Comparison of ENCODE assay signal across 9 mouse cellular contexts in the genomic region with DNA sequence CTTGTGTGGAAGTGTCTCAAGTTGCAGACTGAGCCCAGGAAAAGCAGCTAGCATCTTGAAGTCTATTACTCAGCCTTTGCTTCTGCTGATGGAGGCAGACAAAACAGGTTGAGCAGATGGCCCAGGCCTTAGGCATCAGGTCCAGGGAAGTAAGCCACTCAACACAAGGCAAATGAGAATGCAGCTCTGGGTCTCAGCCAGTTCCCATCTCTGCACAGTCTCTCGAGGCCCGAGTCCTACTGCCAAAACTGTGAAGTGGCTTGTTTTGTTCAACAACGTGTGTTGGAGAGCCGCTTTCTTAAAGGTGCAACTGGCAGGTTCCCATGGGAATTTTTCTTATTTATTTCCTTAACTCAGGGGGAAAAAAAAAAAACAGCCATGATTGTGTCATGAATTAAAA.
A peak's percentile ranks its signal among the peaks of the same experiment; 100 is the strongest.
DNase-seq lines count a peak whose midpoint lies in the region; ATAC-seq lines count a peak whose summit lies in the region.
"Had no signal": no experiment of that assay in that cellular context is flagged by ENCODE, and none has a peak within 500 bp of the region (broad histone marks: within the 10 kb centered on the region; RNA-seq: fewer than 3 reads in every experiment).

No protein-coding gene starts in this region.

- H3K9ac ChIP-seq in hindbrain, embryonic 14.5 days, result no peak overlapping the region
- no peak overlapping the region for H3K9ac ChIP-seq in hindbrain, embryonic 13.5 days

- H3K4me2 ChIP-seq in hindbrain, embryonic 14.5 days (replicated peaks), result no peak overlapping the region
- H3K4me2 ChIP-seq in hindbrain, embryonic 13.5 days, result no peak overlapping the region

- no peaks in the 10 kb centered on the region for H3K27me3 ChIP-seq in hindbrain, embryonic 14.5 days (ENCODE audit: control insufficient read depth, insufficient read depth, low read length)
- no peaks in the 10 kb centered on the region for H3K27me3 ChIP-seq in hindbrain, embryonic 13.5 days

- no peaks in the 10 kb centered on the region for H3K36me3 ChIP-seq in hindbrain, embryonic 14.5 days (replicated peaks; ENCODE audit: control insufficient read depth, insufficient read depth)
- H3K36me3 ChIP-seq in hindbrain, embryonic 13.5 days, result no peaks in the 10 kb centered on the region

- 59% methylated on average over 4 of the region's 4 CpGs for WGBS in hindbrain, embryonic 14.5 days
- WGBS in hindbrain, embryonic 13.5 days, result 62% methylated on average over 4 of the region's 4 CpGs

- no peaks in the 10 kb centered on the region for H3K9me3 ChIP-seq in hindbrain, embryonic 14.5 days (ENCODE audit: control insufficient read depth, low read length)
- no peaks in the 10 kb centered on the region for H3K9me3 ChIP-seq in hindbrain, embryonic 13.5 days
- H3K9me3 ChIP-seq: megakaryocyte, embryonic 14.5 days had no signal

- no peak overlapping the region for H3K4me3 ChIP-seq in hindbrain, embryonic 14.5 days (replicated peaks; ENCODE audit: low read length)
- H3K4me3 ChIP-seq in hindbrain, embryonic 13.5 days, result no peak overlapping the region
- H3K4me3 ChIP-seq: megakaryocyte, embryonic 14.5 days had no signal

- H3K27ac ChIP-seq in hindbrain, embryonic 14.5 days, result no peak overlapping the region
- H3K27ac ChIP-seq in hindbrain, embryonic 13.5 days, result no peak overlapping the region

- DNase-seq in hindbrain, embryonic 14.5 days (ENCODE audit: low spot score), result peak; percentile 35
- DNase-seq in frontal cortex, postnatal 14 days (ENCODE audit: low spot score in 2 of 2), result peak; percentile 20 to 31
- peak; percentile 50 to 88 for DNase-seq in left cerebral cortex, postnatal 25 days (ENCODE audit: low spot score in 2 of 2)
- peak; percentile 25 for DNase-seq in skeletal muscle tissue, adult 2 months (ENCODE audit: low read depth, low spot score)
- DNase-seq in heart, postnatal 4 days, result no peak
- DNase-seq in urinary bladder, postnatal 25 days (ENCODE audit: low spot score), result no peak

- H3K4me1 ChIP-seq in hindbrain, embryonic 14.5 days (replicated peaks; ENCODE audit: control insufficient read depth, insufficient read depth, low read length), result peaks cover 2% of the 10 kb centered on the region; the same call in 1 of the 2 replicates
- peaks cover 24% of the 10 kb centered on the region for H3K4me1 ChIP-seq in hindbrain, embryonic 13.5 days (replicated peaks)
- H3K4me1 ChIP-seq: megakaryocyte, embryonic 14.5 days had no signal

- intact Hi-C loops in left cerebral cortex, postnatal 25 days (cut with DNase I), result loop anchor here (1.0 kb wide), 1 partner anchor 10 kb away; no protein-coding TSS in a partner anchor

- ATAC-seq in hindbrain, embryonic 14.5 days (ENCODE audit: low FRiP score), result no peak
- no peak for ATAC-seq in hindbrain, embryonic 13.5 days (ENCODE audit: low FRiP score)
- ATAC-seq in megakaryocyte progenitor cell, adult 5-6 weeks (replicated peaks; ENCODE audit: poor library complexity), result no peak

Comparison
In these comparisons a context has a peak if more than half of its experiments do, and no peak if none do; other contexts are left out.
1. DNase-seq: peak in hindbrain, embryonic 14.5 days (single experiment), frontal cortex, postnatal 14 days (2 of 2), left cerebral cortex, postnatal 25 days (2 of 2) and skeletal muscle tissue, adult 2 months (single experiment); none in heart, postnatal 4 days (single experiment) and urinary bladder, postnatal 25 days (single experiment).